Mouse (Mus musculus) layer of hippocampus, adult 2 months (tissue): Measurements from ENCODE around the gene Olfr734. TPM values are rescaled to one million over a fixed set of nuclear protein-coding genes. Genes with fewer than 3 reads are reported as not detected.

Experiments used
- DNase-seq, 2 experiments: peaks; one replicate each; pipeline ENCODE4 v3.0.0; 2022; ENCODE audit warnings: low spot score in 2 of 2
- H3K27ac ChIP-seq: fragments of 200-600 bp; 2 replicates; pipeline ENCODE4 v1.8.1; 2022
- H3K4me3 ChIP-seq: fragments of 200-600 bp; 2 replicates; pipeline ENCODE4 v1.8.1; 2022; ENCODE audit warnings: mild to moderate bottlenecking
- CTCF ChIP-seq: fragments of 200-600 bp; conservative IDR thresholded peaks from 2 replicates; pipeline ENCODE4 v1.8.1; 2022; ENCODE audit warnings: antibody characterized with exemption, mild to moderate bottlenecking, moderate library complexity
- long read RNA-seq, 2 experiments: library from polyadenylated mRNA; stranded (forward); transcript quantifications; one replicate each; pipeline ENCODE4 v2.0.0; 2021; ENCODE audit warnings: borderline mapping rate in 2 of 2
- total RNA-seq, 2 experiments: library from RNA; stranded (reverse); gene quantifications; 2 replicates each; pipeline ENCODE4 v1.2.3; 2021

Gene Olfr734
- not detected for total RNA-seq
- long read RNA-seq, experiment 1, result 0 reads
- long read RNA-seq, experiment 2, result 0 reads

GRCm38 (mm10) chr14:50326661-50327060, at the start of gene Olfr734:
Gene Olfr734 (minus strand): TSS chr14:50326761.
- no peak for DNase-seq
- TF ChIP-seq CTCF, result no peak
- H3K27ac ChIP-seq, result no peak within 1 kb of the TSS
- H3K4me3 ChIP-seq, result no peak within 1 kb of the TSS

GRCm38 (mm10) chr14:50363561-50363960, 37.0 kb upstream of the Olfr734 start:
- DNase-seq, result no peak
- H3K4me3 ChIP-seq, result no peak overlapping the region
- TF ChIP-seq CTCF, result no peak
- no peak overlapping the region for H3K27ac ChIP-seq

DNA sequence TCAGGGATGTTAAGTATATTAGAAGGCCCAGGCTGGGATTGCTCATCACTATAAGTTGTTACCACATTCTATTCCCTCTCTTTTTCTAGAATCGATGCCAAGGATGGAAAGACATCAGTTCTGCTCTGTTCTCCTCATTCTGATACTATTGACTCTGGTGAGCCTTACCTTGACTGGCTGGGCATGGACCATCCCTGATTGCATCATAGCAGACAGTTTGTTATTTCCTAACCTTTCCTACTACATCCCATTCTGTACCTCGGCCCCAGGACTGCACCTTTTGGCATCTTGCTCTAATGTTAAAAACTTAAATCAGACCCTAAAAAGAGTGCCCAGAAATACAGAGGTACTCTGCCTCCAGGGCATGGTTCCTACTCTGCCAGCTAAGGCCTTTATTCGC, 33.9 kb upstream of the Olfr734 start:
- DNase-seq, result no peak
- Histone ChIP-seq H3K4me3 (no peak overlapping the region), H3K27ac (no peak overlapping the region)
- no peak for TF ChIP-seq CTCF

GRCm38 (mm10) chr14:50357593-50357992, 31.0 kb upstream of the Olfr734 start, which contains the start of gene Tlr11:
Gene Tlr11 (plus strand): TSS chr14:50357914.
- TF ChIP-seq CTCF, result no peak
- no peak within 1 kb of the TSS for H3K27ac ChIP-seq

DNA sequence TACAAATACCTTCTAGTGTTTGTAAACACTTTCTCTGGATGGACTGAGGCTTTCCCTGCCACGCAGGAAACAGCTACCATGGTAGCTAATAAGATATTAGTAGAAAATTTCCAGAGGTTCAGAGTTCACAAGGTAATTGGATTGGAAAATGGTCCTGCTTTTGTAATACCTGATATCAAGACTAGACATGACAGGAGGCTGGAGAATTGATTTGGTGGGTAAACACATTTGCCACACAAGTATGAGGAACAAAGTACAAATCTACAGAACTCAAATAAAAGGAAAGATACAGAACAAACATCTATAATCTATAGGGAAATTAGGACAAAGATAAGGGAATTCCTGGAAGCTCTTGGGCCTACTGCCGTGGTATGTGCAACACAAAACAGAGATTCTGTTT, 30.2 kb upstream of the Olfr734 start:
- TF ChIP-seq CTCF, result no peak
- no peak overlapping the region for H3K27ac ChIP-seq
- DNase-seq, result no peak
- H3K4me3 ChIP-seq, result no peak overlapping the region

More at GRCm38 (mm10) chr14:50357593-50357992, 31.0 kb upstream of the Olfr734 start, which contains the start of gene Tlr11:
- H3K4me3 ChIP-seq, result no peak within 1 kb of the TSS
- DNase-seq, result no peak

DNA sequence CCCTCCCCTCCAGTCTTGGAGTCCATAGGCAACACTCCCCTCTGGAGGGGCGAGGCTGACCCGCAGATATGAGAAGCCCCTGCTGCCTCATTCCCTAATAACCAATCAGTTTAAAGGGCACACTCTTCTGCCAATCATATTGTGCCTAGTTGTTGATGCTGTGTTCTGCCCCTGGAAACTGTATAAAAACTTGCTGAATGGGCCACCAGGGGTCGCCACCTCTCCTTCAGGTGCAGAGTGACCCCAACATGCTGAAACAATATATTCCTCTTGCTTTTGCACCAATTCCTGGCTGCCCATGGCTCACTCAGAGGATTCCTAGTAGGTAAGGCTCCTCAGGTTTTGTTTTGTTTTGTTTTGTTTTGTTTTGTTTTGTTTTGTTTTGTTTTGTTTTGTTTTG, 25.9 kb upstream of the Olfr734 start:
- peak; percentile 53 for TF ChIP-seq CTCF
- DNase-seq, result no peak
- H3K27ac ChIP-seq, result no peak overlapping the region
- no peak overlapping the region for H3K4me3 ChIP-seq

DNA sequence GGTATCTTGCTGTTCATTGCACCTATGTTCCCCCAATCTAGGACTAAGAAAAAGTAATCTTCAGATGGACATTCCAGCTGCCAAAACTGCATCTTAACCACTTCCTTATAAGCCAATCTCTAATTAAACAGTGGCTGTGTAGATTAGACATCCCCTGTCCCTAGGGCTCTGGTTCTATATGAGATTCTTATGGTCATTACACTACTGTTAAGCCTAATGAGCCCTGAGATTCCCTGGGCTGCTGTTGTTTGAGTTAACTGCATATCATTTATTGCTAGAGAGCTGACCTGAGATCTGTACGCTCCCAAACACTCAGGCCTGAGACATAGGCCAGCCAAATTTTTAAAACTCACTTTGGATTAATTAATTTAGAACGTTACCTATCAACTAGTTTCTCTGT, 22.2 kb upstream of the Olfr734 start, which contains the start of gene Olfr735:
TSS of gene Olfr735 (minus strand) at position 77 of the 400 bp plus-strand sequence.
- DNase-seq, result no peak
- no peak within 1 kb of the TSS for H3K27ac ChIP-seq
- TF ChIP-seq CTCF, result no peak
- H3K4me3 ChIP-seq, result no peak within 1 kb of the TSS

DNA sequence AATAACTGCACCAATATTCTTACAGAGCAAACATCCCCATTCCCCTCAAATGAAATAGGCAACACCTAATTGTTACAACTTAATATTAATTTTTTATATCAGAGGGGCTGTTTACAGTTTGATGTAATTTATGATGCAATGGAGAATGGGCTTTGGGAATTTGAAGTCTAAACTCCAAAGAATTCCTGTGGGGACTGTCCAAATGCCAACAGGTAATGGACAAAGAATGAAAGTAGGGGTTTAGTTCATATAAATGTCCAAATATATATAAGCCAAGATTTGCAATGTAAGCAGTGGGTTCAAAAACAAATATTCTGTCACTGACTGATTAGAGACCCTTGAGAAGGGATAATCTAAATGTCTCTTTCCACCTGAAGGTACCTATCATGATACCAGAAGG, 25.1 kb downstream of the Olfr734 start, which contains the start of gene Olfr733:
TSS of gene Olfr733 (minus strand) at position 101 of the 400 bp plus-strand sequence.
- Histone ChIP-seq H3K4me3 (no peak within 1 kb of the TSS), H3K27ac (no peak within 1 kb of the TSS)
- TF ChIP-seq CTCF, result no peak
- DNase-seq, result no peak

- no peak within 1 kb of the TSS for H3K4me3 ChIP-seq
- no peak within 1 kb of the TSS for H3K27ac ChIP-seq
- no peak for DNase-seq
- TF ChIP-seq CTCF, result no peak
These were observed 42.5 kb downstream of the Olfr734 start, which contains the start of gene Olfr732 for GRCm38 (mm10) chr14:50284106-50284505. Gene Olfr732 (minus strand): TSS chr14:50284206.

Other genes starting within 250 kb of the Olfr734 start
- gene Olfr726, start 235.8 kb downstream of the Olfr734 start, total RNA-seq, result not detected
- gene Olfr727, start 203.6 kb downstream of the Olfr734 start, total RNA-seq, result not detected
- not detected for gene Olfr728, start 184.1 kb downstream of the Olfr734 start, total RNA-seq
- not detected for gene Olfr729, start 173.9 kb downstream of the Olfr734 start, total RNA-seq
- gene Olfr730, start 138.6 kb downstream of the Olfr734 start, total RNA-seq, result not detected
- not detected for gene Olfr731, start 84.9 kb downstream of the Olfr734 start, total RNA-seq
- gene Olfr732, start 42.6 kb downstream of the Olfr734 start, total RNA-seq, result not detected
- not detected for gene Olfr733, start 25.2 kb downstream of the Olfr734 start, total RNA-seq
- gene Olfr735, start 22.1 kb upstream of the Olfr734 start, total RNA-seq, result not detected
- gene Tlr11, start 31.2 kb upstream of the Olfr734 start, total RNA-seq, result not detected
- gene Olfr736, start 54.4 kb upstream of the Olfr734 start, total RNA-seq, result not detected
- gene Olfr738, start 80.8 kb upstream of the Olfr734 start, total RNA-seq, result not detected
- gene Olfr739, start 91.9 kb upstream of the Olfr734 start, total RNA-seq, result not detected
- gene Olfr740, start 118.8 kb upstream of the Olfr734 start, total RNA-seq, result not detected
- not detected for gene Olfr741, start 146.0 kb upstream of the Olfr734 start, total RNA-seq
- not detected for gene Olfr742, start 176.8 kb upstream of the Olfr734 start, total RNA-seq
- not detected for gene Olfr743, start 195.1 kb upstream of the Olfr734 start, total RNA-seq